Comparison of ENCODE assay signal across 8 mouse cellular contexts in genomic region chr2:33584937-33585910, GRCm38 (mm10). TPM values are rescaled to one million over a fixed set of nuclear protein-coding genes. Genes with fewer than 3 reads are reported as not detected.
DNase-seq lines count a peak whose midpoint lies in the region; ATAC-seq and TF ChIP-seq lines count a peak whose summit lies in the region.
"Had no signal": no experiment of that assay in that cellular context is flagged by ENCODE, and none has a peak within 500 bp of the region (broad histone marks: within the 10 kb centered on the region; RNA-seq: fewer than 3 reads in every experiment).

No protein-coding gene starts in this region.

- WGBS in lung, postnatal 0 days = 30% methylated on average over 29 of the region's 29 CpGs
- 14% methylated on average over 29 of the region's 29 CpGs for WGBS in forebrain, embryonic 12.5 days
- 12% methylated on average over 29 of the region's 29 CpGs for WGBS in limb, embryonic 13.5 days

- 0 out of 2 replicates have a peak overlapping the region, but pooled peaks have one; percentile 12 for H3K9ac ChIP-seq in lung, postnatal 0 days (replicated peaks; ENCODE audit: low read depth)
- peak overlapping the region; percentile 13; the same call in 1 of the 2 replicates for H3K9ac ChIP-seq in forebrain, embryonic 12.5 days
- peak overlapping the region; percentile 58 for H3K9ac ChIP-seq in limb, embryonic 13.5 days

- no peak overlapping the region for H3K27ac ChIP-seq in lung, postnatal 0 days (ENCODE audit: low read length)
- H3K27ac ChIP-seq in forebrain, embryonic 12.5 days = peak overlapping the region; percentile 50
- peak overlapping the region; percentile 78 for H3K27ac ChIP-seq in limb, embryonic 13.5 days

- ATAC-seq in lung, postnatal 0 days = peak; percentile 38; the same call in 1 of the 2 replicates
- no peak; the same call in 1 of the 2 replicates for ATAC-seq in forebrain, embryonic 12.5 days (ENCODE audit: low FRiP score)
- 0 out of 2 replicates have a peak, but pooled peaks have one; percentile 25 for ATAC-seq in limb, embryonic 13.5 days (ENCODE audit: low FRiP score, low read depth)

- peaks cover 19% of the 10 kb centered on the region; the same call in 1 of the 2 replicates for H3K27me3 ChIP-seq in lung, postnatal 0 days (replicated peaks; ENCODE audit: insufficient read depth, low read length)
- H3K27me3 ChIP-seq in forebrain, embryonic 12.5 days = peaks cover 98% of the 10 kb centered on the region
- H3K27me3 ChIP-seq in limb, embryonic 13.5 days = peaks cover 32% of the 10 kb centered on the region

- H3K4me2 ChIP-seq in lung, postnatal 0 days (replicated peaks; ENCODE audit: low read depth, low read length) = no peak overlapping the region
- H3K4me2 ChIP-seq in forebrain, embryonic 12.5 days = peak overlapping the region; percentile 19
- peak overlapping the region; percentile 47 for H3K4me2 ChIP-seq in limb, embryonic 13.5 days (replicated peaks)

- TF ChIP-seq EP300 in lung, postnatal 0 days (IDR thresholded peaks at IDR 0.05) = no peak

- no peak for TF ChIP-seq CTCF in lung, postnatal 0 days (IDR thresholded peaks at IDR 0.05)

- no peak for DNase-seq in lung, postnatal 0 days (ENCODE audit: low spot score)
- no peak for DNase-seq in lung, postnatal 36 days
- DNase-seq in retina, embryonic 14.5 days (ENCODE audit: low spot score) = peak; percentile 49
- no peak for DNase-seq in adipocyte (ENCODE audit: low spot score)
- no peak for DNase-seq in cerebellum, adult 11-12 months

- H3K36me3 ChIP-seq in lung, postnatal 0 days (ENCODE audit: insufficient read depth, low read length) = no peaks in the 10 kb centered on the region
- no peaks in the 10 kb centered on the region for H3K36me3 ChIP-seq in forebrain, embryonic 12.5 days (replicated peaks)
- H3K36me3 ChIP-seq in limb, embryonic 13.5 days = 0 out of 2 replicates have a peak, but pooled peaks cover 3% of the 10 kb centered on the region

- H3K4me1 ChIP-seq in lung, postnatal 0 days (ENCODE audit: insufficient read depth, low read depth, low read length) = no peaks in the 10 kb centered on the region
- peaks cover 60% of the 10 kb centered on the region for H3K4me1 ChIP-seq in forebrain, embryonic 12.5 days
- H3K4me1 ChIP-seq in limb, embryonic 13.5 days = peaks cover 76% of the 10 kb centered on the region

- no peak overlapping the region for H3K4me3 ChIP-seq in lung, postnatal 0 days (ENCODE audit: low read depth, low read length)
- no peak overlapping the region for H3K4me3 ChIP-seq in forebrain, embryonic 12.5 days (replicated peaks)
- no peak overlapping the region for H3K4me3 ChIP-seq in limb, embryonic 13.5 days

- no peaks in the 10 kb centered on the region for H3K9me3 ChIP-seq in lung, postnatal 0 days (ENCODE audit: low read length)
- no peaks in the 10 kb centered on the region for H3K9me3 ChIP-seq in forebrain, embryonic 12.5 days
- no peaks in the 10 kb centered on the region for H3K9me3 ChIP-seq in limb, embryonic 13.5 days

RNA-seq across cellular contexts. Expression of gene Lmx1b, which starts 55.1 kb away (rescaled TPM):
- polyA plus RNA-seq in lung, postnatal 0 days (2015; fragmentation: Nextera tagmentation; extraction: Ambion mirVana) = not detected in 2 replicates
- 0.84 and 0.91 TPM in 2 replicates for polyA plus RNA-seq in forebrain, embryonic 12.5 days (2016; fragmentation: Nextera tagmentation; extraction: Ambion mirVana)
- polyA plus RNA-seq in limb, embryonic 13.5 days (2015; fragmentation: Nextera tagmentation; extraction: Ambion mirVana) = 7.3 and 7.7 TPM in 2 replicates
- polyA plus RNA-seq: thymus, postnatal 0 days had no signal
